Mouse (Mus musculus): Measurements from ENCODE around the gene Prkag3. TPM values are rescaled to one million over a fixed set of nuclear protein-coding genes. Genes with fewer than 3 reads are reported as not detected.

Prkag3 gene
- polyA plus RNA-seq, 1 experiment from 2014 or later = not detected

GRCm38 (mm10) chr1:74698791-74699190 lies 50.2 kb downstream of the Prkag3 start:
- peaks cover 32% of the 10 kb centered on the region for H3K36me3 ChIP-seq (ENCODE audit: control insufficient read depth, insufficient read depth, low read length)
- no peaks in the 10 kb centered on the region for H3K4me1 ChIP-seq (replicated peaks; ENCODE audit: control insufficient read depth, insufficient read depth, low read length)
- no peak overlapping the region for H3K9ac ChIP-seq (ENCODE audit: low read depth, low read length)
- no peaks in the 10 kb centered on the region for H3K27me3 ChIP-seq (replicated peaks; ENCODE audit: control insufficient read depth, insufficient read depth, low read length)
- H3K9me3 ChIP-seq (ENCODE audit: control insufficient read depth, low read length) = no peaks in the 10 kb centered on the region
- no peak for DNase-seq (ENCODE audit: low spot score)
- 54% methylated on average over 1 of the region's 1 CpGs for whole genome bisulfite sequencing
- no peak overlapping the region for H3K4me2 ChIP-seq
- ATAC-seq (replicated peaks; ENCODE audit: low FRiP score) = no peak
- no peak overlapping the region for H3K4me3 ChIP-seq (ENCODE audit: low read depth, low read length)
- no peak overlapping the region for H3K27ac ChIP-seq (ENCODE audit: low read depth, low read length)

DNA sequence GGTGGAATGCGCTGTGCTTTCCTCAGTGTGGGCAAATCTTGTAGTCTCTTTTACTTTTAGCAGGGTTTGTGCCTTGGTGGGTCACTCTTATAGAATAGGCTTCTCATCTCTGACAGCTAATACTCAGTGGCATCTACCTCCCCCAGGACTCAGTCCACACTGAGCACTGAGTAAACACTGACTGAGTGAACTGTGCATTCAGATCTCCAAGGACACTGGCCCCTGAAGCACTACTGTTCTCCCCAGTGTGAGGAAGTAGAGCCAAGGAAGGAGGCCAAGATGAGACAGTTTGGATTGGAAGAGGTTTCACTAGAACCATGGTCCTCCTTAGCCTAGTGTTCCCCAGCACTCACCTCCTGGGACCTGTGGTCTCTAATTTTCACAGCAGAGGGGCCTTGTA lies 50.7 kb downstream of the Prkag3 start:
- no peak for ATAC-seq (replicated peaks; ENCODE audit: low FRiP score)
- peaks cover 32% of the 10 kb centered on the region for H3K36me3 ChIP-seq (ENCODE audit: control insufficient read depth, insufficient read depth, low read length)

GRCm38 (mm10) chr1:74697416-74697815 lies 51.6 kb downstream of the Prkag3 start:
- no peak overlapping the region for H3K9ac ChIP-seq (ENCODE audit: low read depth, low read length)
- WGBS = 90% methylated on average over 6 of the region's 6 CpGs
- no peaks in the 10 kb centered on the region for H3K27me3 ChIP-seq (replicated peaks; ENCODE audit: control insufficient read depth, insufficient read depth, low read length)
- ATAC-seq (replicated peaks; ENCODE audit: low FRiP score) = no peak
- H3K36me3 ChIP-seq (ENCODE audit: control insufficient read depth, insufficient read depth, low read length) = peaks cover 31% of the 10 kb centered on the region
- H3K4me2 ChIP-seq = no peak overlapping the region
- no peak overlapping the region for H3K27ac ChIP-seq (ENCODE audit: low read depth, low read length)
- H3K4me1 ChIP-seq (replicated peaks; ENCODE audit: control insufficient read depth, insufficient read depth, low read length) = no peaks in the 10 kb centered on the region
- H3K4me3 ChIP-seq (ENCODE audit: low read depth, low read length) = no peak overlapping the region
- no peaks in the 10 kb centered on the region for H3K9me3 ChIP-seq (ENCODE audit: control insufficient read depth, low read length)
- DNase-seq (ENCODE audit: low spot score) = no peak

More for the DNA sequence above, 50.7 kb downstream of the Prkag3 start:
- Histone ChIP-seq H3K9me3 (ENCODE audit: control insufficient read depth, low read length) (no peaks in the 10 kb centered on the region), H3K4me3 (ENCODE audit: low read depth, low read length) (no peak overlapping the region), H3K27me3 (replicated peaks; ENCODE audit: control insufficient read depth, insufficient read depth, low read length) (no peaks in the 10 kb centered on the region), H3K9ac (ENCODE audit: low read depth, low read length) (no peak overlapping the region), H3K4me1 (replicated peaks; ENCODE audit: control insufficient read depth, insufficient read depth, low read length) (no peaks in the 10 kb centered on the region), H3K4me2 (no peak overlapping the region), H3K27ac (ENCODE audit: low read depth, low read length) (no peak overlapping the region)
- no peak for DNase-seq (ENCODE audit: low spot score)
- WGBS = 91% methylated on average over 1 of the region's 1 CpGs

GRCm38 (mm10) chr1:74695836-74696235 lies 53.2 kb downstream of the Prkag3 start:
- WGBS = 90% methylated on average over 4 of the region's 4 CpGs
- DNase-seq (ENCODE audit: low spot score) (no peak), ATAC-seq (replicated peaks; ENCODE audit: low FRiP score) (no peak)
- H3K27me3 ChIP-seq (replicated peaks; ENCODE audit: control insufficient read depth, insufficient read depth, low read length) = no peaks in the 10 kb centered on the region
- H3K9me3 ChIP-seq (ENCODE audit: control insufficient read depth, low read length) = no peaks in the 10 kb centered on the region
- H3K9ac ChIP-seq (ENCODE audit: low read depth, low read length) = no peak overlapping the region
- peaks cover 42% of the 10 kb centered on the region for H3K36me3 ChIP-seq (ENCODE audit: control insufficient read depth, insufficient read depth, low read length)
- H3K27ac ChIP-seq (ENCODE audit: low read depth, low read length) = no peak overlapping the region
- no peaks in the 10 kb centered on the region for H3K4me1 ChIP-seq (replicated peaks; ENCODE audit: control insufficient read depth, insufficient read depth, low read length)
- no peak overlapping the region for H3K4me3 ChIP-seq (ENCODE audit: low read depth, low read length)
- H3K4me2 ChIP-seq = no peak overlapping the region

GRCm38 (mm10) chr1:74693891-74694583 lies 55.0 kb downstream of the Prkag3 start:
- no peak overlapping the region for H3K27ac ChIP-seq (ENCODE audit: low read depth, low read length)
- ATAC-seq (replicated peaks; ENCODE audit: low FRiP score) (no peak), DNase-seq (ENCODE audit: low spot score) (no peak)
- H3K4me1 ChIP-seq (replicated peaks; ENCODE audit: control insufficient read depth, insufficient read depth, low read length) = no peaks in the 10 kb centered on the region
- no peak overlapping the region for H3K9ac ChIP-seq (ENCODE audit: low read depth, low read length)
- no peaks in the 10 kb centered on the region for H3K27me3 ChIP-seq (replicated peaks; ENCODE audit: control insufficient read depth, insufficient read depth, low read length)
- H3K9me3 ChIP-seq (ENCODE audit: control insufficient read depth, low read length) = no peaks in the 10 kb centered on the region
- WGBS = 83% methylated on average over 8 of the region's 8 CpGs
- no peak overlapping the region for H3K4me3 ChIP-seq (ENCODE audit: low read depth, low read length)
- H3K4me2 ChIP-seq = no peak overlapping the region
- H3K36me3 ChIP-seq (ENCODE audit: control insufficient read depth, insufficient read depth, low read length) = peaks cover 52% of the 10 kb centered on the region

Other genes with a start within 250 kb of the Prkag3 start
- 88.5 and 90.8 TPM in 2 replicates for gene Cnot9, start 243.2 kb downstream of the Prkag3 start, polyA plus RNA-seq (2014; fragmentation: Nextera tagmentation; extraction: Ambion mirVana)
- 0.10 TPM in 1 of 2 replicates, not detected in the other for gene Plcd4, start 206.3 kb downstream of the Prkag3 start, polyA plus RNA-seq (2014; fragmentation: Nextera tagmentation; extraction: Ambion mirVana)
- gene Usp37, start 204.9 kb downstream of the Prkag3 start, polyA plus RNA-seq (2014; fragmentation: Nextera tagmentation; extraction: Ambion mirVana) = 28.8 and 32.3 TPM in 2 replicates
- gene Zfp142, start 161.0 kb downstream of the Prkag3 start, polyA plus RNA-seq (2014; fragmentation: Nextera tagmentation; extraction: Ambion mirVana) = 6.5 and 8.1 TPM in 2 replicates
- gene Bcs1l, start 160.9 kb downstream of the Prkag3 start, polyA plus RNA-seq (2014; fragmentation: Nextera tagmentation; extraction: Ambion mirVana) = 25.7 and 26.4 TPM in 2 replicates
- gene Rnf25, start 147.8 kb downstream of the Prkag3 start, polyA plus RNA-seq (2014; fragmentation: Nextera tagmentation; extraction: Ambion mirVana) = 6.0 and 8.1 TPM in 2 replicates
- gene Stk36, start 147.8 kb downstream of the Prkag3 start, polyA plus RNA-seq (2014; fragmentation: Nextera tagmentation; extraction: Ambion mirVana) = 3.0 and 3.2 TPM in 2 replicates
- 31.5 and 35.0 TPM in 2 replicates for gene Ttll4, start 87.5 kb downstream of the Prkag3 start, polyA plus RNA-seq (2014; fragmentation: Nextera tagmentation; extraction: Ambion mirVana)
- 2.7 and 4.0 TPM in 2 replicates for gene Cyp27a1, start 35.6 kb downstream of the Prkag3 start, polyA plus RNA-seq (2014; fragmentation: Nextera tagmentation; extraction: Ambion mirVana)
- 1.5 and 2.4 TPM in 2 replicates for gene Wnt6, start 22.7 kb upstream of the Prkag3 start, polyA plus RNA-seq (2014; fragmentation: Nextera tagmentation; extraction: Ambion mirVana)
- 0.10 and 0.22 TPM in 2 replicates for gene Wnt10a, start 42.3 kb upstream of the Prkag3 start, polyA plus RNA-seq (2014; fragmentation: Nextera tagmentation; extraction: Ambion mirVana)
- gene Cdk5r2, start 105.7 kb upstream of the Prkag3 start, polyA plus RNA-seq (2014; fragmentation: Nextera tagmentation; extraction: Ambion mirVana) = 0.35 and 0.36 TPM in 2 replicates
- 0.23 and 0.31 TPM in 2 replicates for gene Fev, start 136.2 kb upstream of the Prkag3 start, polyA plus RNA-seq (2014; fragmentation: Nextera tagmentation; extraction: Ambion mirVana)
- not detected in 2 replicates for gene Cryba2, start 143.9 kb upstream of the Prkag3 start, polyA plus RNA-seq (2014; fragmentation: Nextera tagmentation; extraction: Ambion mirVana)
- gene Cfap65, start 186.4 kb upstream of the Prkag3 start, polyA plus RNA-seq (2014; fragmentation: Nextera tagmentation; extraction: Ambion mirVana) = not detected in 2 replicates
- gene Ihh, start 202.5 kb upstream of the Prkag3 start, polyA plus RNA-seq (2014; fragmentation: Nextera tagmentation; extraction: Ambion mirVana) = 2.2 and 2.7 TPM in 2 replicates

Data from liver, embryonic 11.5 days (tissue).